Mouse (Mus musculus) C2C12 (cell line): ENCODE data around the gene Map4k3. TPM values are rescaled to one million over a fixed set of nuclear protein-coding genes. Genes with fewer than 3 reads are reported as not detected.
A peak's percentile ranks its signal among the peaks of the same experiment; 100 is the strongest.

Experiments used
- H3K27me3 ChIP-seq: one replicate; pipeline ENCODE4 v1.6.1; 2011; ENCODE audit not compliant: control insufficient read depth, insufficient read depth, insufficient read length
- H3K36me3 ChIP-seq: one replicate; pipeline ENCODE4 v1.6.1; 2011; ENCODE audit not compliant: control insufficient read depth, insufficient read depth
- H3K4me3 ChIP-seq: one replicate; pipeline ENCODE4 v1.5.1; 2011; ENCODE audit warnings: mild to moderate bottlenecking, control low read depth; ENCODE audit not compliant: poor library complexity, insufficient read depth, severe bottlenecking
- H3K79me2 ChIP-seq: one replicate; pipeline ENCODE4 v1.6.1; 2011; ENCODE audit not compliant: control insufficient read depth, insufficient read depth
- H3K79me3 ChIP-seq: one replicate; pipeline ENCODE4 v1.6.1; 2011; ENCODE audit warnings: low read depth, control low read depth
- H3ac ChIP-seq: one replicate; pipeline ENCODE3; 2011; ENCODE audit warnings: low read depth; ENCODE audit not compliant: control insufficient read depth, insufficient read length
- CEBPB ChIP-seq: IDR thresholded peaks from one replicate; pipeline ENCODE4 v1.6.1; 2011; ENCODE audit warnings: low read depth, mild to moderate bottlenecking, control low read depth, moderate library complexity
- CTCF ChIP-seq: IDR thresholded peaks from one replicate; pipeline ENCODE4 v1.5.1; 2011; ENCODE audit not compliant: control insufficient read depth, insufficient read depth, insufficient read length
- FOSL1 ChIP-seq: IDR thresholded peaks from one replicate; pipeline ENCODE4 v1.8.0; 2011; ENCODE audit warnings: mild to moderate bottlenecking, low read length; ENCODE audit not compliant: poor library complexity, insufficient read depth, severe bottlenecking
- MAX ChIP-seq: IDR thresholded peaks from one replicate; pipeline ENCODE4 v1.6.1; 2011; ENCODE audit warnings: mild to moderate bottlenecking, control low read depth
- MYOD1 ChIP-seq: IDR thresholded peaks from one replicate; pipeline ENCODE4 v1.6.1; 2011; ENCODE audit warnings: low read depth; ENCODE audit not compliant: control insufficient read depth, insufficient read length
- MYOG ChIP-seq: IDR thresholded peaks from one replicate; pipeline ENCODE4 v1.6.1; 2011; ENCODE audit not compliant: control insufficient read depth, insufficient read length; ENCODE audit errors: extremely low read depth
- USF1 ChIP-seq: IDR thresholded peaks from one replicate; pipeline ENCODE4 v1.6.1; 2011; ENCODE audit warnings: low read depth, mild to moderate bottlenecking, control low read depth, moderate library complexity
- polyA plus RNA-seq: library from polyadenylated mRNA; unstranded; fragments of >200 nt; fragmentation: generic; extraction: Trizol; gene quantifications from one replicate; pipeline ENCODE4 v1.2.1, GENCODE M21; 2012; ENCODE audit warnings: missing spikeins

Gene Map4k3
- polyA plus RNA-seq, 1 experiment = 3.0 TPM

DNA sequence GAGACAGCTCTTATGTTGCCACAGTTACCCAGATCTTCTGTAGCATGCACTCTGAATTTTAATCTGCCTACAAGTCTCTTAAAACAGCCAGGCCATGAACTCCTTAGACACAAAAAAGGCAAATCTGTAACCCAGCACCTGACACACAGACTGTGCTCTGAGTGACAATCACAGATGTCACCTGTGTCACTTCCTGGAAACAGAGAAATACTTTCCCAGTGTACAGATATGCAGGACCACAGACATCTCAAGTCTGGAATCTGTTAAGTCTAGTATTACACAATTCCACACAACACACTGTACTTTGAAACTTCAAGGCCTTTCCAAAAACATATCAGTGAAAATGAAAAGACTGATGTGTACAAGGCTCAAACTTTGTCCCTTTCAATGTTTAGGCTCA lies 103.3 kb downstream of the Map4k3 start:
- no peaks in the 10 kb centered on the region for H3K36me3 ChIP-seq
- H3K79me3 ChIP-seq = no peaks in the 10 kb centered on the region
- no peak overlapping the region for H3K4me3 ChIP-seq
- TF ChIP-seq MYOD1 (peak; percentile 77), FOSL1 (no peak)
- H3K79me2 ChIP-seq = no peaks in the 10 kb centered on the region
- no peak overlapping the region for H3ac ChIP-seq
- H3K27me3 ChIP-seq = no peaks in the 10 kb centered on the region

GRCm38 (mm10) chr17:80621691-80622090 lies 106.6 kb downstream of the Map4k3 start:
- Histone ChIP-seq H3K27me3 (no peaks in the 10 kb centered on the region), H3K79me3 (no peaks in the 10 kb centered on the region), H3ac (no peak overlapping the region), H3K4me3 (no peak overlapping the region), H3K36me3 (peaks cover 3% of the 10 kb centered on the region), H3K79me2 (no peaks in the 10 kb centered on the region)
- TF ChIP-seq MYOD1 (no peak), MAX (no peak), CTCF (no peak), CEBPB (no peak), FOSL1 (no peak)

DNA sequence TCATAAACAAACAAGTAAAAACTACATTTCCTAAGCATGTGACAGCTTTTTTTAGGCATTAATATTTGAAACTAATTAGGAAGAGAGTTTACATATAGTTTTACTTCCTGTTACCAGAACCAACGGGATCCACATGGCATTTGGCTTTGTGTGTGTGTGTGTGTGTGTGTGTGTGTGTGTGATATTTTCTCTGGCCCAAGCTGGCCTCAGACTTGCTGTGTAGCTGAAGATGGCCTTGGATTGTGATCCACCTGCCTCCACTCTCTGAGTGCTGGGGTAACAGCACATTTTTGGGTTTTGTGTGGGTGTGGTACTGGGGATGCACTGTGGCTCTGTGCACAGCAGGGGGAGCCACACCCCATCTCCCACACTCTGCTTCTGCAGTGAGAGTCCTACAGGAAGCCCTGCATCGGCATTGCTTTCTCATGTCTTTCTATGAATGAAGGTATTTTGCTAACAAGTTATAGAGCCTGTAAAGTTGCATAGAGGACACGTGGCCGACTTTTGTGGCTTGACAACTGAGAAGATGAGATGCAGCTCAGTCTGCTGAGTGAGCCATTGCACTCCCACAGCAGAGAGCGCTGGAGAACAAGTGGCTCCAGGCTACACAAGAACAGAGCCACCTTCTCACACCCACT lies 107.4 kb downstream of the Map4k3 start:
- Histone ChIP-seq H3K79me3 (no peaks in the 10 kb centered on the region), H3K4me3 (no peak overlapping the region), H3K36me3 (peaks cover 3% of the 10 kb centered on the region), H3K79me2 (no peaks in the 10 kb centered on the region), H3ac (no peak overlapping the region), H3K27me3 (no peaks in the 10 kb centered on the region)
- no peak for TF ChIP-seq MAX
- no peak for TF ChIP-seq CEBPB
- no peak for TF ChIP-seq MYOD1
- TF ChIP-seq FOSL1 = no peak
- no peak for TF ChIP-seq MYOG
- peak; percentile 89 for TF ChIP-seq CTCF
- no peak for TF ChIP-seq USF1

DNA sequence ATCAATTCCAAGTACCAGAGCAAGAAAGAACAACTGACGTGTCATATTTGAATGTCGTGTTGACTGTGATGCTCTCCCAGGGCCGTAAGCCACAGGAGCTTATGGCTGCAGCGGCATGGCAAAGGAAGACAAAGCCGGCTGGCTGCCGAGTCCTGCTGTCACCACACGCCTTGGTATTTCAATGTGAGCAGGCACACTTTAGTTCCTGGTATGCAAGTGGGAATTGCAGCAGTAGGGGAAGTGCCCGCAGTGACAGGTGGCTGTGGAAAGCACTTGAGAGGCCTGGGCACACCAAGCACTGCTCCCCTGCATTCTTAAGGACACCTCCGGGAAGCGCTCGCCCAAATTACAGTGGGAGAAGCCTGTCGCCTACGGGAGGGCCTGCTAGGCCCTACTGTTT lies 108.7 kb downstream of the Map4k3 start:
- Histone ChIP-seq H3K27me3 (no peaks in the 10 kb centered on the region), H3K36me3 (peaks cover 3% of the 10 kb centered on the region), H3K79me3 (no peaks in the 10 kb centered on the region), H3K4me3 (no peak overlapping the region), H3ac (no peak overlapping the region), H3K79me2 (no peaks in the 10 kb centered on the region)
- TF ChIP-seq CTCF = no peak
- no peak for TF ChIP-seq MYOG
- no peak for TF ChIP-seq MAX
- TF ChIP-seq CEBPB = no peak
- no peak for TF ChIP-seq USF1
- no peak for TF ChIP-seq MYOD1
- TF ChIP-seq FOSL1 = no peak

- no peak for TF ChIP-seq USF1
- Histone ChIP-seq H3K79me2 (no peaks in the 10 kb centered on the region), H3K4me3 (no peak overlapping the region), H3K79me3 (no peaks in the 10 kb centered on the region), H3ac (no peak overlapping the region), H3K27me3 (no peaks in the 10 kb centered on the region), H3K36me3 (peaks cover 3% of the 10 kb centered on the region)
Measured at GRCm38 (mm10) chr17:80618890-80619289, 109.4 kb downstream of the Map4k3 start.

DNA sequence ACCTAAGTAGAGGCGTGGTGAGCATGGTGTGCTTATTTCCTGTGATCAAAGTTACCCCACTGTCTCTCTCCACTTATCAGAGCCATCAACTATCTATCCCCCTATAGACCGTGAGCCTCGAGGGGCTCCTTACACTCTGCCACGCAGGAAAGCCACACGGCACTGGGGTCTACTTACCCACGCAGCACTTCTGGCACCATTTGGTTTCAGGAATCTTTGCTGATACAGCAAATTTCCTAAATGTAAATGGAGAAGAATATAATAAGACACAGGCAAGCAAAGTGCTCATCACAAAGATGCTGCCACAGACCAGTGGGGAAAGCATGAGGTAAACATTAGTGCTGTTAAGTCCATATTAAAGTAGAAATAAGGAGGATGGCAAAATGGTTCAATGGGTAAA lies 124.5 kb downstream of the Map4k3 start:
- H3K79me2 ChIP-seq = no peaks in the 10 kb centered on the region
- peaks cover 40% of the 10 kb centered on the region for H3K36me3 ChIP-seq
- no peak overlapping the region for H3ac ChIP-seq
- no peak overlapping the region for H3K4me3 ChIP-seq
- TF ChIP-seq CEBPB (no peak), USF1 (no peak), MYOG (no peak), MYOD1 (no peak), FOSL1 (no peak), CTCF (no peak), MAX (no peak)
- no peaks in the 10 kb centered on the region for H3K79me3 ChIP-seq
- no peaks in the 10 kb centered on the region for H3K27me3 ChIP-seq
